Mouse (Mus musculus): ENCODE results near the gene Maml2.

Maml2 gene

GRCm38 (mm10) chr9:13446703-13447285 is 149.0 kb downstream of the Maml2 start, which contains the start of gene Gm17571:
TSS of gene Gm17571 (minus strand) at chr9:13446753.
- no peak for DNase-seq (ENCODE audit: low spot score in 2 of 2)

DNA sequence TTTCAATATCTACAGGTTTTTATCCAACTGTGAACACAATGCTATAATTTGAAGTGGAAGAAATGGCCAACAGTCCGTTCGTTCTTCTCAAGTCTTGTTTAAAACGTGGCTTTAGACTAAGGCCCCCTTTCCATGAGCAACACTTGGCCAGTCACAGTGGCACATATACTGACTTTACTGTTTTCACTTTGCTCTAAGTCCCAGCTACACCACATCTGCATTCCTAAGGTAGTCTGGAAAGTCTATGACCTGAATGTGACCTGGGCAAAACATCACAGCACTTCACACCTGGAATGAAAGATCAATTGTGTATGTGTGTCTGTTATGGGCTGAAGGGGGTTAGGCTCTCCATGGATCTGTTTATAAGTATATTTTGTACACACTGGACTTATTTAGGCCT is 151.0 kb downstream of the Maml2 start:
- no peak for DNase-seq (ENCODE audit: low spot score in 2 of 2)

- DNase-seq (ENCODE audit: low spot score in 2 of 2): no peak
Measured at GRCm38 (mm10) chr9:13454651-13455123, 156.9 kb downstream of the Maml2 start.

- no peak for DNase-seq (ENCODE audit: low spot score in 2 of 2)
Measured at GRCm38 (mm10) chr9:13455231-13455630, 157.5 kb downstream of the Maml2 start.

DNA sequence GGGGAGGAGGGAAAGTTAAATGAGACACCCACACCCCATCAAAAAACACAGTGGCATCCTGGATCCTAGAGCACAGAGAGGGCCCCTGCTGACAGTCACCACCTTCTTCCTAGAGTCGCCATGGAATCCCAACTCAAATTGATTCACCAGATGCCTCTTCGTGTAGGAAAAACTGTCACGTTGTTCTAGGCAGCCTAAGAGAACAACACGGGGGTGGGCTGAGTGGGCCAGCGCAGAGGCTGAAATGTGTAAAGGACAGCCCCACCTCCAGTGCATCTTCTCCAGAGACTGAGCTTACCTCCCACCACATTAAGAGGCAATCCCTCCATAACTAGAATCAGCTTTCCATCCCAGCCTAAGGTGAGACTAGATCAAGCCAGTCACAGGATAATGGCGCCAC is 160.0 kb downstream of the Maml2 start:
- DNase-seq (ENCODE audit: low spot score in 2 of 2): no peak

DNA sequence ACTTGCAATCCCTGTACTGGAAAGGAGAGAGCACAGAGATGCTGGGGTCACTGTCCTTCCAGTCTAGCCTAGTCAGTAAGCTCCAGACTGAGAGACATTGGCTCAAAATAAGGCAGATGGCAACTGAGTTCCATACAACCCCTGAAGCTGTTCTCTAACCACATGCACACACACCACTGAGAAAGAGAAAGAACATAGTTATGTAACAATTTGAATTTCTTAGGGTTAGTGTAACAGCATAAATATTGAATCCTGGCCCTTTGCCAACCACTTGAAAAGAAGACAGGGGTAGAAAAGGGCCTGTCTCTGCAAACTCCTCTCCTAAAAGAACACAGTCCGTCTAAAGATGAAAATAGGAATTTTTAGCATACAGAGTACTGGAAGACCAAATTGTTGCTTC is 161.6 kb downstream of the Maml2 start:
- DNase-seq (ENCODE audit: low spot score in 2 of 2): no peak

DNA sequence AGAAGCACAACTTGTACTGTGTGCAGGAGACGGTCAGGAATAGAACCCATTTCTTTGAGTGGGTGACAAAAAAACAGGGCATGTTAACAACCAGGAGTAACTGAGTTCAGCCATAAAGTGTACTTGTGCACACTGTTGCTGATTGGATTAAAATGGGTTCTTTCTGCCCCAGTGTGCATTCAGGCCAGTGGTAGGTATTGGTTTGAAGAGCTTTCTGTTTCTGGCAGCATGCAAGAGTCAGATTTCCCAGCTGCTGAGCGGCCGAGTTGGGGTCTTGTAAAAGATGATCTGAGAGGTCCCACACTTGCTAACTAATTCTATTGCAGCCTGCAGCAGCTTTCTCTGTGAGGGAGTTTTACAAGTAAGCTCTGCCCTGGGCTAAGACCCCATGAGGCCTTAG is 162.3 kb downstream of the Maml2 start:
- DNase-seq (ENCODE audit: low spot score in 2 of 2): no peak

- DNase-seq (ENCODE audit: low spot score in 2 of 2): no peak
Measured at GRCm38 (mm10) chr9:13460926-13461325, 163.2 kb downstream of the Maml2 start.

GRCm38 (mm10) chr9:13465358-13466020 is 167.7 kb downstream of the Maml2 start:
- DNase-seq (ENCODE audit: low spot score in 2 of 2): no peak

- DNase-seq (ENCODE audit: low spot score in 2 of 2): no peak
Measured at GRCm38 (mm10) chr9:13466351-13466750, 168.6 kb downstream of the Maml2 start.

- DNase-seq (ENCODE audit: low spot score in 2 of 2): no peak
Measured at GRCm38 (mm10) chr9:13466816-13467215, 169.1 kb downstream of the Maml2 start.

- DNase-seq (ENCODE audit: low spot score in 2 of 2): no peak
Measured at GRCm38 (mm10) chr9:13467745-13468144, 170.0 kb downstream of the Maml2 start.

GRCm38 (mm10) chr9:13468778-13469177 is 171.0 kb downstream of the Maml2 start:
- no peak for DNase-seq (ENCODE audit: low spot score in 2 of 2)

GRCm38 (mm10) chr9:13470013-13470412 is 172.3 kb downstream of the Maml2 start:
- no peak for DNase-seq (ENCODE audit: low spot score in 2 of 2)

DNA sequence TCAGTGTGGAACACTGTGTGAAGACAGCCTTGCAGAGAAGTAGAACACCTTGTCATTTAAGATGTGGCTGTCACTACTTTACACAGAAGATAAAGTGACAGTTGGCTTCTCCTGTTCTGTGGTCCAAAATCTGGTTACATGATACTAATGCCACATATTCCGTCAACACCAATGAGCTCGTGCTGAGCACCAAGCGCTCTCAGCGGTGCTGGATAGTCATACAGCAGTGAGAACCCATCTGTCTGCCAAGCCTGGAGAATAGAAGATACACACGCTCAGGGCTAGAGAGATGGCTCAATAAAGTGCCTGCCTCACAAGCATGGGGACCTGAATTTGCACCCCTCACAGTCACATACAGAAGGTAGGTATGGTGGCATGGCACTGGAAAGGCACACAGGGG is 177.2 kb downstream of the Maml2 start:
- DNase-seq (ENCODE audit: low spot score in 2 of 2): no peak

GRCm38 (mm10) chr9:13479275-13479674 is 181.5 kb downstream of the Maml2 start:
- no peak for DNase-seq (ENCODE audit: low spot score in 2 of 2)

GRCm38 (mm10) chr9:13483199-13484068 is 185.7 kb downstream of the Maml2 start:
- DNase-seq (ENCODE audit: low spot score in 2 of 2): no peak

DNA sequence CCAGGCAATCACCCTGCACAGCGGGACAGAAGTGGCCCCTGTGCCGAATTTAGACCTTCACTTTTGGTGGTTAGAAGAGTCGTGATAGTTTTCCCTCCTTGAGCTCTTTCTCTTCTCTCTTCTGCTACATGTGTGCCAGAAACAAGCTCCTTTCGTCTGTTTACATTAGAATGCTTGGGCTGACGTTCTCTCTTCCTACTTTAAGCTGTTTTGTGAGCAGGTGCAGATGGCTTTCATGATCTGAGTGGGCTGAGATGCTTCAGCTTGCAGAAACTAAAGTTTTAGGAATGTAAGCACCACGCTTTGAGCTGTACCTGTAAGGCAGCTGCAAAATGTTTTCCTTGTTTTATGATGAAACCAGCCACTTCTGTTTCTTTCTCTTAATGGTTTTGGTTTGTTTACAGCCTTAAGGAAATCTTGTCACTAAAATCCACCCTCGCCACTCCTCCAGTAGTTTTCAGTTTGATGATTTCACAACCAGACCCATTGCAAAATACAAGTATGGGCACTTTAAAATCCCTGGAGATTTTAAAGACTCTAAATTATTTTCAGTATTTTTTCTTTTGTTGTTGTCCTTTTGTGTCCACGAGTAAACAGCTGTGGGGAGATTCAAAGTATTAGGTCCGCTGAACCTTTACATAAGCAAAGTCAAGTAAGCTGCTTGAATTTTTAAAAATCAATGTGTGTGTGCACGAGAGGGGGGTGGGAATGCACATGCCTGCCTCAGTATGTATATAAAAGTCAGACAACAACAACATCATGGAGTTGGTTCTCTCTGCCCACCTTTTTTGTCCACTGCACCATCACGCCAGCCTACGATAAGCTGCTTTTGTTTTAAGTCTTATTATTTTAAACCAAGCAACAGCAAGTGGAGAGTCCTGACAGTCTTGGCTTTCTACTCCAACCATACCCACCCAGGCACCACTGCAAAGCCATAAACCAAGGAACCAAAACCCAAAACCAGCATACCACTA is 186.8 kb downstream of the Maml2 start:
- DNase-seq (ENCODE audit: low spot score in 2 of 2): no peak

GRCm38 (mm10) chr9:13485914-13486313 is 188.2 kb downstream of the Maml2 start:
- DNase-seq (ENCODE audit: low spot score in 2 of 2): no peak

DNA sequence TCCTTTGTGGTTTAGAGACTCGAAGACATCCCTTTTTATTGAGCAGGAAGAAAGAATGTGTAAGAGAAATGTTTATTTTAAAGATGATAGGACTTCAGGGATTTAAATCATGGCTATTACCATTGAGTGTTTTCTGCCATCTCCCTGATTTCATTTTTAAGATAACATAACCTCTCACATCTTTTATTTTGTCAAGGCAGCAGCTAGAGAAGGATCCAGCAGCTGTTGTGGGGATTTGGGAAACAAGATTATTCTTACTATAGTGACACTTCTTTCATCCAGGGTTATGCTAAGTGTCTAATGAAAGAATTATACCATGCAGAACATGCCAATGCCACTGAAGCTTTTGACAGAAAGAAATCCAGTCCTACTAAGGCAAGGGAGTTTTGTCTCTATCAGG is 193.3 kb downstream of the Maml2 start:
- DNase-seq (ENCODE audit: low spot score in 2 of 2): no peak

GRCm38 (mm10) chr9:13491854-13492620 is 194.3 kb downstream of the Maml2 start:
- DNase-seq (ENCODE audit: low spot score in 2 of 2): no peak

Measured in frontal cortex, postnatal 14 days (tissue).